Mouse (Mus musculus) liver, embryonic 11.5 days (tissue): Measurements from ENCODE around the gene Smarcd1. TPM values are rescaled to one million over a fixed set of nuclear protein-coding genes. Genes with fewer than 3 reads are reported as not detected.

ENCODE experiments used
- polyA plus RNA-seq: library from polyadenylated mRNA; unstranded; fragments of >200 nt; fragmentation: Nextera tagmentation; extraction: Ambion mirVana; gene quantifications from 2 replicates; pipeline ENCODE4 v1.2.1, GENCODE M21; 2014

Gene Smarcd1
- polyA plus RNA-seq, 1 experiment from 2014 or later: 26.7 TPM

Other genes with a start within 250 kb of the Smarcd1 start
- 5.6 and 6.0 TPM in 2 replicates for gene Nckap5l, start 244.4 kb upstream of the Smarcd1 start, polyA plus RNA-seq
- 10.5 and 12.1 TPM in 2 replicates for gene Bcdin3d, start 227.4 kb upstream of the Smarcd1 start, polyA plus RNA-seq
- gene Faim2, start 174.0 kb upstream of the Smarcd1 start, polyA plus RNA-seq: 0.19 and 0.22 TPM in 2 replicates
- not detected in 2 replicates for gene Aqp2, start 123.1 kb upstream of the Smarcd1 start, polyA plus RNA-seq
- gene Aqp5, start 111.3 kb upstream of the Smarcd1 start, polyA plus RNA-seq: 1.2 and 1.9 TPM in 2 replicates
- gene Aqp6, start 100.7 kb upstream of the Smarcd1 start, polyA plus RNA-seq: not detected in 2 replicates
- gene Racgap1, start 50.5 kb upstream of the Smarcd1 start, polyA plus RNA-seq: 91.2 and 111 TPM in 2 replicates
- 2.3 TPM in 2 replicates for gene Asic1, start 31.8 kb upstream of the Smarcd1 start, polyA plus RNA-seq
- not detected in 2 replicates for gene Gm17349, start 3.4 kb downstream of the Smarcd1 start, polyA plus RNA-seq
- 3.4 and 4.3 TPM in 2 replicates for gene Gpd1, start 15.4 kb downstream of the Smarcd1 start, polyA plus RNA-seq
- gene Cox14, start 23.5 kb downstream of the Smarcd1 start, polyA plus RNA-seq: 134 and 153 TPM in 2 replicates
- gene Cers5, start 70.8 kb downstream of the Smarcd1 start, polyA plus RNA-seq: 32.3 and 34.7 TPM in 2 replicates
- 19.0 and 19.3 TPM in 2 replicates for gene Lima1, start 173.3 kb downstream of the Smarcd1 start, polyA plus RNA-seq